Mouse (Mus musculus): ENCODE measurements around the gene Lingo3. TPM values are rescaled to one million over a fixed set of nuclear protein-coding genes. Genes with fewer than 3 reads are reported as not detected.

Lingo3 gene
- polyA plus RNA-seq, 2 experiments, result 0.56 to 0.88 TPM

DNA sequence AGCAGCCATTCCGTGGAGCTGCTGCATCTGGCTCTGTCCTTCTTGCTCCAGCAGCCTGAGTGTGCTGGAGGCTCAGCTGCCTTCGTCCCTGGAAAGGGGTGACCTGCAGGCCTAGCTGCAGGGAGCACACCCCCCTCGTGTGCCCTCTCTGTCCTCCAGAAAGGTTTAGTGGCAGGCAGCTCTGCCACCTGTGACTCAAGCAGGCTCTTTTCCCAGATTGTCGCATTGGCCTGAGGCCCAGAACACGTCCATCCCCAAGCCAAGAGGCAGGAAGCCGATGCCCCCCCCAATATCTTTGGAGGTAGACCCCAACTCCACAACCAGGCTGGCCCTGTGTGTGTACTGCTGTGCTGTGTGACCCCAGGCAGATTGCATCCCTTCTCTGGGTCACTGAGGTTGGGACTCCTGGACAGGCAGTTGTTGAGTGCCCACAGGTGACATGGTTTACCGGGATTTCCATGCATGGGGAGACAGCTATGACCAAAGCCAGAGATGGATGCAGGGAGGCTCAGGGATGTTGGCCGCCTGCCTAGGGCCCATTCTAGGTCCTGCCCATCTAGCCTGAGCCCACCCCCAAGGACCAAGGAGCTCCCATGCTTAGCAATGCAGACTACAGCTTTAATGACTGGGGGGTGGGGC lies 1.3 kb upstream of the Lingo3 start:
- DNase-seq (ENCODE audit: low spot score) (no peak), ATAC-seq (ENCODE audit: low FRiP score, low read depth) (no peak)
- H3K27ac ChIP-seq (replicated peaks; ENCODE audit: low read depth, low read length), result no peak overlapping the region
- 67% methylated on average over 8 of the region's 8 CpGs for WGBS
- H3K4me2 ChIP-seq (replicated peaks; ENCODE audit: low read depth, low read length, severe bottlenecking), result no peak overlapping the region
- no peaks in the 10 kb centered on the region for H3K9me3 ChIP-seq (ENCODE audit: control insufficient read depth, low read length)
- no peaks in the 10 kb centered on the region for H3K4me1 ChIP-seq (ENCODE audit: control insufficient read depth, insufficient read depth, low read length)
- peaks cover 37% of the 10 kb centered on the region for H3K27me3 ChIP-seq (ENCODE audit: control insufficient read depth, insufficient read depth, low read length)
- H3K4me3 ChIP-seq (replicated peaks; ENCODE audit: low read length), result no peak overlapping the region
- H3K9ac ChIP-seq (ENCODE audit: low read depth, low read length, severe bottlenecking), result no peak overlapping the region
- TF ChIP-seq POLR2A (IDR thresholded peaks at IDR 0.05; ENCODE audit: borderline replicate concordance, extremely low read depth, insufficient read depth, insufficient read length), result no peak
- no peaks in the 10 kb centered on the region; the same call in 1 of the 2 replicates for H3K36me3 ChIP-seq (ENCODE audit: control insufficient read depth, insufficient read depth, low read length)

DNA sequence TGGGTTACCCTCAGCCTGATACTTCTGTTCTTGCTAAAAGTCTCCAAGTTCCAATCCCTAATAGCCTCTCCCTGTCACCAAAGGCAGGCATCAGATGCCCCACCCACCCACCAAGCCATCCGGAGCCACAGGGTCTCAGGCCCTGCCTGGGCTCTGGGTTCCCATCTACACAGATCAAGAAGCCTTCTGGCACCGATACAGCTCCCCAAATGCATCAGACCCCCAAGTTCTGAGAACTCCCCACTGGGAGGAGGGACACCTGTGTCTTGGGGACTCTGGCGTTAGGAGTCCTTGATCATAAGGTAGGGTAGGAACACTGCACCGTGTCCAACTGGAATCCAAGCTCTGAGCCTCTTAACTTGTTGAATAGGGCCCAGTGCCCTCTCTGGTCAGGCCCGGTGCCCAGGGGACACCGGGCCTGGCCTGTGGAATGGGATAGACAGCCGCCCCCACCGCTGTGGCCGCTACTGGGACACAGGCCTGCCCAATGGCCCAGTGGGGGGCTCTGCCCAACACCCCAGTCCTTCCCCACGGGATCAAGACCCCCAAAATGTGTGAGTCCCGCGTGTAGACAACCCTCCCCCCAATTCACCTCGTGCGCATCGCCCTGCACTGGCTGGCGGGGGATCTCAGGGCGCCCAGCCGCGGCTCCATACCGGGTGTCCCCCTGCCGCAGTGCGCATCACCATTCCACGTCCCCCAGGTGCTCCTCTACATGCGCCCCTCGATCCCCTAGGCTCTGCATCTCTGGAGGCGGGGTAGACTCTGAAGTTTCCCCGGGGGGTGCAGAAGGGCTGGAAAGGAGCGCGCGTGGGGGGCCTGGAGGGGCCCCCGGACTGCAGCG lies 530 bp downstream of the Lingo3 start:
- Histone ChIP-seq H3K9ac (ENCODE audit: low read depth, low read length, severe bottlenecking) (peak overlapping the region; percentile 57), H3K36me3 (ENCODE audit: control insufficient read depth, insufficient read depth, low read length) (no peaks in the 10 kb centered on the region), H3K4me2 (replicated peaks; ENCODE audit: low read depth, low read length, severe bottlenecking) (peak overlapping the region; percentile 72), H3K4me1 (ENCODE audit: control insufficient read depth, insufficient read depth, low read length) (no peaks in the 10 kb centered on the region), H3K9me3 (ENCODE audit: control insufficient read depth, low read length) (no peaks in the 10 kb centered on the region), H3K27ac (replicated peaks; ENCODE audit: low read depth, low read length) (no peak overlapping the region), H3K4me3 (replicated peaks; ENCODE audit: low read length) (peak overlapping the region; percentile 40), H3K27me3 (ENCODE audit: control insufficient read depth, insufficient read depth, low read length) (peaks cover 37% of the 10 kb centered on the region)
- 9% methylated on average over 30 of the region's 32 CpGs for WGBS
- no peak for TF ChIP-seq POLR2A (IDR thresholded peaks at IDR 0.05; ENCODE audit: borderline replicate concordance, extremely low read depth, insufficient read depth, insufficient read length)
- DNase-seq (ENCODE audit: low spot score) (no peak), ATAC-seq (ENCODE audit: low FRiP score, low read depth) (no peak)

DNA sequence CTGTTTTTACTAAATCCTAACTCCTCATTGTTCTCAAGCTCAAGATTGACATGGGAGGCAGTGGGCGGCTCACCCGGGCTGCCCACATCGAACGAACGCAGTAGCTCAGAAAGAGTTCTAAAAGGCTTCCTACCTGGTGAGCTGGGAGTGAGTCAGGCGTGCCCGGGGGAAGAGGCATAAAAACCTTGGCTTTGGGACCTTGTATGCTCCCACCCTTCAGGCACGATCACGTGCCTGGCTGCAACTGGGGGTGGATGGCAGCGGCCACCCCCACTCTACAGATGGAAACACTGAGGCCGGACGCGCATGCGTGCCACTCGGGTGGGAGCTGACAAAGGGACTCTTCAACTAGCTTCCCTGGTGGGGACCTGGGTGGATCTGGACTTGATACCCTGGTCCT lies 1.5 kb downstream of the Lingo3 start:
- Histone ChIP-seq H3K9me3 (ENCODE audit: control insufficient read depth, low read length) (no peaks in the 10 kb centered on the region), H3K36me3 (ENCODE audit: control insufficient read depth, insufficient read depth, low read length) (no peaks in the 10 kb centered on the region), H3K27ac (replicated peaks; ENCODE audit: low read depth, low read length) (no peak overlapping the region), H3K4me2 (replicated peaks; ENCODE audit: low read depth, low read length, severe bottlenecking) (no peak overlapping the region), H3K4me1 (ENCODE audit: control insufficient read depth, insufficient read depth, low read length) (no peaks in the 10 kb centered on the region), H3K4me3 (replicated peaks; ENCODE audit: low read length) (no peak overlapping the region), H3K27me3 (ENCODE audit: control insufficient read depth, insufficient read depth, low read length) (peaks cover 37% of the 10 kb centered on the region), H3K9ac (ENCODE audit: low read depth, low read length, severe bottlenecking) (no peak overlapping the region)
- no peak for TF ChIP-seq POLR2A (IDR thresholded peaks at IDR 0.05; ENCODE audit: borderline replicate concordance, extremely low read depth, insufficient read depth, insufficient read length)
- 77% methylated on average over 15 of the region's 15 CpGs for WGBS
- ATAC-seq (ENCODE audit: low FRiP score, low read depth) (no peak), DNase-seq (ENCODE audit: low spot score) (no peak)

DNA sequence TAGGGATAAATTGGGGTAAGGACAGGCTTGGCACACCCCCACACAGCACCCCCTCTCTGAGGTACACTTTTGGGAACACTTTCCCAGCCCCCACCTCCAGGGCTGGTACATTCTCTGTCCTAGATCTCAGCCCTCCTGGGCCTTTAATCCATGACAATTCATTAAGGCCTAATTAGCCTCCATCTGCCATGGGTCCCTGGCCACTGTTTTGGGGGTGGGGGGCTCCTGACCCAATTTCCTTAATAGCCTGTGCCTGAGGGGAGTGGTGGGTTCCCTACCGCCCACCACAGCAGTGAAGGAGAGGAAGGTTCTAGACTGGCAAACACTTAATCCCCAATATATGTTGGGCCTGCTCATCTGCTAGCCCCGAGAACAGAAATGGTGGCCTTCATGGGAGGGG lies 2.2 kb downstream of the Lingo3 start:
- Histone ChIP-seq H3K36me3 (ENCODE audit: control insufficient read depth, insufficient read depth, low read length) (no peaks in the 10 kb centered on the region), H3K4me1 (ENCODE audit: control insufficient read depth, insufficient read depth, low read length) (no peaks in the 10 kb centered on the region), H3K4me3 (replicated peaks; ENCODE audit: low read length) (no peak overlapping the region), H3K27ac (replicated peaks; ENCODE audit: low read depth, low read length) (no peak overlapping the region), H3K4me2 (replicated peaks; ENCODE audit: low read depth, low read length, severe bottlenecking) (no peak overlapping the region), H3K9ac (ENCODE audit: low read depth, low read length, severe bottlenecking) (no peak overlapping the region), H3K9me3 (ENCODE audit: control insufficient read depth, low read length) (no peaks in the 10 kb centered on the region), H3K27me3 (ENCODE audit: control insufficient read depth, insufficient read depth, low read length) (peaks cover 44% of the 10 kb centered on the region)
- 82% methylated on average over 2 of the region's 2 CpGs for WGBS
- ATAC-seq (ENCODE audit: low FRiP score, low read depth) (no peak), DNase-seq (ENCODE audit: low spot score) (no peak)
- no peak for TF ChIP-seq POLR2A (IDR thresholded peaks at IDR 0.05; ENCODE audit: borderline replicate concordance, extremely low read depth, insufficient read depth, insufficient read length)

DNA sequence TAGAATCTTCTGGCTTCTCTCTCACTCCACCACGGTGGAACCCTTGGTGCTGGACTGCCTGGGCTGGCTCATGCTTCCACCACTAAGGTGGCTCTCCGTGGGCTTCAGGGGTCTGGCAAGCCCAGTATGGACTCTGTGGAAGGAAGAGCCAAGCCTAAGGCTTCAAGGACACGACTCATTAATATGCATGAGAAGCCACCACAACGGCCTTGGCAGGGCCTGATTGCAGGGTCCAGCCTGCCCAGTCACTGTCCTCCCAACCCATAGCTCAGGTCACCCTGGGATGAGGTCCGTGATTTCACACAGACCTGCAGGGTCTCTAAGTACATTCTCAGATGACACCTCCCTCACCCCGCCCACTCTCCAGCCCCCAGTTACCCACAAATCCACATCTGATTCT lies 4.0 kb downstream of the Lingo3 start:
- no peak for TF ChIP-seq POLR2A (IDR thresholded peaks at IDR 0.05; ENCODE audit: borderline replicate concordance, extremely low read depth, insufficient read depth, insufficient read length)
- WGBS, result 59% methylated on average over 6 of the region's 6 CpGs
- Histone ChIP-seq H3K27ac (replicated peaks; ENCODE audit: low read depth, low read length) (no peak overlapping the region), H3K4me2 (replicated peaks; ENCODE audit: low read depth, low read length, severe bottlenecking) (no peak overlapping the region), H3K27me3 (ENCODE audit: control insufficient read depth, insufficient read depth, low read length) (peaks cover 53% of the 10 kb centered on the region), H3K4me3 (replicated peaks; ENCODE audit: low read length) (no peak overlapping the region), H3K9me3 (ENCODE audit: control insufficient read depth, low read length) (no peaks in the 10 kb centered on the region), H3K9ac (ENCODE audit: low read depth, low read length, severe bottlenecking) (no peak overlapping the region), H3K4me1 (ENCODE audit: control insufficient read depth, insufficient read depth, low read length) (no peaks in the 10 kb centered on the region), H3K36me3 (ENCODE audit: control insufficient read depth, insufficient read depth, low read length) (no peaks in the 10 kb centered on the region)
- ATAC-seq (ENCODE audit: low FRiP score, low read depth) (no peak), DNase-seq (ENCODE audit: low spot score) (no peak)

Data from limb, embryonic 14.5 days (tissue).